17 mouse cellular contexts compared by ENCODE assay signal in genomic region chr3:130237852-130238251, GRCm38 (mm10).
"Had no signal": no experiment of that assay in that cellular context is flagged by ENCODE, and none has a peak within 500 bp of the region (broad histone marks: within the 10 kb centered on the region; RNA-seq: fewer than 3 reads in every experiment).

No protein-coding gene starts in this region.

- ATAC-seq: liver, embryonic 12.5 days; liver, postnatal 0 days; lung, postnatal 0 days; midbrain, embryonic 13.5 days; midbrain, embryonic 15.5 days; midbrain, embryonic 16.5 days had no signal

- DNase-seq: left cerebral cortex, postnatal 4 days; liver; liver, embryonic 13.5 days; liver, postnatal 0 days; lung, adult 18-20 months; lung, adult 2 months; lung, embryonic 14.5 days; lung, postnatal 10 days; lung, postnatal 14 days; lung, postnatal 36 days; lung, postnatal 4 days; midbrain, embryonic 14.5 days had no signal
